Mouse (Mus musculus): ENCODE data around the gene Unc13c. TPM values are rescaled to one million over a fixed set of nuclear protein-coding genes. Genes with fewer than 3 reads are reported as not detected.

Gene Unc13c
- polyA plus RNA-seq, 1 experiment from 2014 or later, result 1.6 TPM

GRCm38 (mm10) chr9:73681580-73681979 is 287.2 kb downstream of the Unc13c start:
- peak; percentile 46; the same call in 1 of the 2 replicates for ATAC-seq (replicated peaks)

DNA sequence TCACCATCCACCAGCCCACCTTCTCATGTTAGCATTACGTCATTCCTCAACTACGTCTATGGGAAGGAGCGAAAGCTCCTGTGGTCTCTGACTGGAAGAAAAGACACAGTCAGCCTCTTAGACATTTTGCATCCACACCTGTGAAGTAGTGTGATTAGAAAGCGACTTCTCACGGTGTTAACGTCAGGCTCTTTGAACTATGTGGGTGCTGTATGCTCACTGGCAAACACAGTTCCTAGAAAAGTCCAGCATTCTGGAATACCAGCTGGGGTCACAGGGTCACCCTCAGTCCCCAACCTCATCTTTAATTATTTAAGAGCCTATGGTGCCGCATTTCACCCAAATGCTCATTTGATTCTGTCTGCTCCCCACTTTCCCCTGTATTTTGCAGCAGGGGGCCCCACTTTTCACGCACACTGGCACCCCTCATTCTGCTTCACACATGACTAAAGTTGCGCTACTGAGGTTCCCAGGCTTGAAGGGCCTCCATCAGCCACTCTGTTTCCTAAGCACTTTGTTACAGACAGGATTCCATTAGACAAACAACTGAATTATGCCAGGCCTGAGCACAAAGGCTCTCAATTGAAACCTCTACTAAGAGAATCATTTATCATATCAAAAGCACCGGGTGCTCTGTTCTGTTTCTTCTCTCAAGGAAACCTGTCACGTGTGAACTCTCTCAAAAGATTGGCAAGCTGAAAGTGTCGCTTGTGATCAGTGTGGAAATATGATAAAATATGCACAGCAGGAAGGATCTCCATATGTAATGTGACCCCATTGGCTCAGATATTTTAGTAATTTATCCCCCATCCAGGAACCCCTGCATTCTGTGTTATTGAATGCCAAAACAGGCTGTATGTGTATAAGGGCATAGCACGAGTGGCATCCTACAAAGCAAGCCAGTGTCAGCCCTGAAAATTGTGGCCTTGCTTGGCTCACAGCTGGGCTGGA is 287.9 kb downstream of the Unc13c start:
- peaks cover 12% of the 10 kb centered on the region for H3K4me1 ChIP-seq
- H3K27me3 ChIP-seq, result no peaks in the 10 kb centered on the region
- H3K36me3 ChIP-seq, result no peaks in the 10 kb centered on the region
- H3K27ac ChIP-seq (replicated peaks), result peak overlapping the region; percentile 63
- no peak overlapping the region for H3K4me3 ChIP-seq
- H3K9me3 ChIP-seq, result no peaks in the 10 kb centered on the region
- H3K9ac ChIP-seq (replicated peaks), result no peak overlapping the region
- H3K4me2 ChIP-seq (replicated peaks), result no peak overlapping the region
- 46% methylated on average over 13 of the region's 13 CpGs for WGBS
- ATAC-seq (replicated peaks), result peak; percentile 90

More at GRCm38 (mm10) chr9:73681580-73681979, 287.2 kb downstream of the Unc13c start:
- WGBS, result 83% methylated on average over 2 of the region's 2 CpGs
- no peak overlapping the region for H3K4me3 ChIP-seq
- H3K36me3 ChIP-seq, result no peaks in the 10 kb centered on the region
- no peak overlapping the region for H3K4me2 ChIP-seq (replicated peaks)
- H3K9me3 ChIP-seq, result no peaks in the 10 kb centered on the region
- H3K9ac ChIP-seq (replicated peaks), result no peak overlapping the region
- no peak overlapping the region for H3K27ac ChIP-seq (replicated peaks)
- H3K27me3 ChIP-seq, result no peaks in the 10 kb centered on the region
- H3K4me1 ChIP-seq, result peaks cover 12% of the 10 kb centered on the region

- H3K27me3 ChIP-seq, result no peaks in the 10 kb centered on the region
- no peak overlapping the region for H3K4me2 ChIP-seq (replicated peaks)
- H3K9me3 ChIP-seq, result no peaks in the 10 kb centered on the region
- no peak overlapping the region for H3K27ac ChIP-seq (replicated peaks)
- H3K4me1 ChIP-seq, result no peaks in the 10 kb centered on the region
- no peak for ATAC-seq (replicated peaks)
- no peaks in the 10 kb centered on the region for H3K36me3 ChIP-seq
- H3K4me3 ChIP-seq, result no peak overlapping the region
- H3K9ac ChIP-seq (replicated peaks), result no peak overlapping the region
- WGBS, result 63% methylated on average over 6 of the region's 6 CpGs
Observed at GRCm38 (mm10) chr9:73671656-73672212, 297.0 kb downstream of the Unc13c start.

DNA sequence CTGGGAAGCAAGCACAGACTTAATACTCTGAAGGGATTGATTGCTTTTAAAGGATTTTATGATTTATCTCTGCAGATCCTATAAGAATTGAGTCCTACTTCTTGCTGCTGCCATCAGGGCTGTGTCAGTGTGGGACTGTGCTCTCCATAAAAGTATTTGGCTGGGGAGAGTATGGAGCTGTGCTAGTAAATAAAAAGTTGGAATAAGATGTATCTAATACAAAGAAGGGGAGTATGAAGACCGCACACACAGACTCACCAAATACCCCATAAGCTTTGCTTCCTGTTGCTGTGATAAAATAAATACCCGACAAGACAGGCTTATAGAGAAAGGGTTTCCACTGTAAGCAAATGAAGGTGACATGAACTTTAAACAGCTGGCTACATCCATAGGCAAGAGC is 298.7 kb downstream of the Unc13c start:
- Histone ChIP-seq H3K36me3 (no peaks in the 10 kb centered on the region), H3K9ac (replicated peaks) (no peak overlapping the region), H3K4me2 (replicated peaks) (no peak overlapping the region), H3K4me3 (no peak overlapping the region), H3K4me1 (no peaks in the 10 kb centered on the region), H3K9me3 (no peaks in the 10 kb centered on the region), H3K27me3 (no peaks in the 10 kb centered on the region), H3K27ac (replicated peaks) (no peak overlapping the region)
- WGBS, result 89% methylated on average over 2 of the region's 2 CpGs
- no peak for ATAC-seq (replicated peaks)

- Histone ChIP-seq H3K9ac (replicated peaks) (no peak overlapping the region), H3K9me3 (no peaks in the 10 kb centered on the region)
Observed at GRCm38 (mm10) chr9:73662839-73663238, 305.9 kb downstream of the Unc13c start.

GRCm38 (mm10) chr9:73649088-73649487 is 319.7 kb downstream of the Unc13c start:
- no peak overlapping the region for H3K4me2 ChIP-seq (replicated peaks)
- no peaks in the 10 kb centered on the region for H3K27me3 ChIP-seq
- no peaks in the 10 kb centered on the region for H3K36me3 ChIP-seq
- H3K4me1 ChIP-seq, result no peaks in the 10 kb centered on the region
- WGBS, result 100% methylated on average over 1 of the region's 1 CpGs
- H3K9ac ChIP-seq (replicated peaks), result no peak overlapping the region
- H3K4me3 ChIP-seq, result no peak overlapping the region
- no peaks in the 10 kb centered on the region; the same call in 1 of the 2 replicates for H3K9me3 ChIP-seq
- ATAC-seq (replicated peaks), result no peak
- no peak overlapping the region for H3K27ac ChIP-seq (replicated peaks)

More at GRCm38 (mm10) chr9:73662839-73663238, 305.9 kb downstream of the Unc13c start:
- H3K27ac ChIP-seq (replicated peaks), result no peak overlapping the region
- no peaks in the 10 kb centered on the region for H3K4me1 ChIP-seq
- no peak for ATAC-seq (replicated peaks)
- no peak overlapping the region for H3K4me3 ChIP-seq
- H3K27me3 ChIP-seq, result no peaks in the 10 kb centered on the region
- WGBS, result 89% methylated on average over 7 of the region's 7 CpGs
- no peaks in the 10 kb centered on the region for H3K36me3 ChIP-seq
- no peak overlapping the region for H3K4me2 ChIP-seq (replicated peaks)

DNA sequence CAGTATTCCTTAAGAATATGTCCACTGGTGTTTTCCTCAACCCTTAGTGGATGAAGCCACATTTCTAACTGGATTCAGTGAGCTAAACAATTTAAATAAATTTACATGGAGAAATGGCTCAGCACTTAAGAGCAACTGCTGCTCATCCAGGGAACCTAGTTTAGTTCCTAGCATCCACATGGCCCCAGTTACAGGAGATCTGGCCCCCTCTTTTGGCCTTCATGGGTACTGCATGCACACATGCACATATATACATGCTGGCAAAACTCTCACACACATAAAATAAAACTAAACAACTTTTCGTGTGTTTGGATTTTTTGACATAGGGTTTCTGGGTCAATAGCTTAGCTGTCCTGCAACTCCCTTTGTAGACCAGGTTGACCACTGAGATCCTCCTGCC is 330.6 kb downstream of the Unc13c start:
- 91% methylated on average over 1 of the region's 1 CpGs for WGBS
- no peaks in the 10 kb centered on the region for H3K36me3 ChIP-seq
- H3K9me3 ChIP-seq, result no peaks in the 10 kb centered on the region
- H3K27ac ChIP-seq (replicated peaks), result no peak overlapping the region
- no peak overlapping the region for H3K4me3 ChIP-seq
- no peaks in the 10 kb centered on the region for H3K4me1 ChIP-seq
- no peaks in the 10 kb centered on the region for H3K27me3 ChIP-seq
- H3K4me2 ChIP-seq (replicated peaks), result no peak overlapping the region
- no peak overlapping the region for H3K9ac ChIP-seq (replicated peaks)
- ATAC-seq (replicated peaks), result no peak

GRCm38 (mm10) chr9:73625171-73625570 is 343.6 kb downstream of the Unc13c start:
- WGBS, result 62% methylated on average over 1 of the region's 1 CpGs

DNA sequence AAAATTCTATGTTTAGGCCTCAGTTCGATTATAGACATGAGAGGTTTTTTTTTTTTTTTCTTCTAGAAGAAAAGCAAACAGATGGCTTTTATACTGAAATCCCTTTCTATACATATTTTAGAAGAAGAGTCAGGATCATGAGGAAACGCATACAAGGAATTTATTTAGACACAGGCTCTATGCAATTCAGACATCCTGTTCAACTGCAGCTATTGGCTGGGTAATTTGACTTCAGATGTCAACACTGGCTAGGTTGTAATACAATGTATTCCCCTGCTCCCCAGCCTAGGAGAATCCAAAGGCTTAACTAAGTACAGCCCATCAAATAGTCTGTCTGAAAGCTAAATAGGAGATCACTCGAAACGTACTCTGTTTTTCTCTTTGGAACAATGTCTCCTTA is 355.9 kb downstream of the Unc13c start:
- Histone ChIP-seq H3K36me3 (no peaks in the 10 kb centered on the region), H3K9ac (replicated peaks) (no peak overlapping the region), H3K9me3 (no peaks in the 10 kb centered on the region), H3K4me1 (no peaks in the 10 kb centered on the region), H3K4me2 (replicated peaks) (no peak overlapping the region), H3K4me3 (no peak overlapping the region), H3K27me3 (no peaks in the 10 kb centered on the region), H3K27ac (replicated peaks) (no peak overlapping the region)
- WGBS, result 74% methylated on average over 4 of the region's 4 CpGs
- ATAC-seq (replicated peaks), result no peak

More at GRCm38 (mm10) chr9:73625171-73625570, 343.6 kb downstream of the Unc13c start:
- Histone ChIP-seq H3K4me2 (replicated peaks) (no peak overlapping the region), H3K27me3 (no peaks in the 10 kb centered on the region), H3K4me1 (no peaks in the 10 kb centered on the region), H3K27ac (replicated peaks) (no peak overlapping the region), H3K9ac (replicated peaks) (no peak overlapping the region), H3K4me3 (no peak overlapping the region), H3K36me3 (no peaks in the 10 kb centered on the region), H3K9me3 (no peaks in the 10 kb centered on the region)
- no peak for ATAC-seq (replicated peaks)

GRCm38 (mm10) chr9:73603921-73604320 is 364.8 kb downstream of the Unc13c start:
- Histone ChIP-seq H3K9ac (replicated peaks) (no peak overlapping the region), H3K36me3 (no peaks in the 10 kb centered on the region), H3K4me1 (no peaks in the 10 kb centered on the region), H3K9me3 (no peaks in the 10 kb centered on the region), H3K27ac (replicated peaks) (no peak overlapping the region), H3K4me3 (no peak overlapping the region), H3K27me3 (no peaks in the 10 kb centered on the region), H3K4me2 (replicated peaks) (no peak overlapping the region)
- 86% methylated on average over 1 of the region's 1 CpGs for WGBS
- no peak for ATAC-seq (replicated peaks)

- H3K27ac ChIP-seq (replicated peaks), result no peak overlapping the region
- WGBS, result 65% methylated on average over 4 of the region's 4 CpGs
- H3K9me3 ChIP-seq, result 0 out of 2 replicates have a peak, but pooled peaks cover 3% of the 10 kb centered on the region
- H3K4me2 ChIP-seq (replicated peaks), result no peak overlapping the region
- no peak for ATAC-seq (replicated peaks)
- H3K4me1 ChIP-seq, result peaks cover 4% of the 10 kb centered on the region; the same call in 1 of the 2 replicates
- H3K4me3 ChIP-seq, result no peak overlapping the region
- no peaks in the 10 kb centered on the region for H3K36me3 ChIP-seq
- no peaks in the 10 kb centered on the region for H3K27me3 ChIP-seq
- H3K9ac ChIP-seq (replicated peaks), result no peak overlapping the region
Observed at GRCm38 (mm10) chr9:73565558-73565957, 403.2 kb downstream of the Unc13c start.

- H3K36me3 ChIP-seq, result no peaks in the 10 kb centered on the region
- peaks cover 4% of the 10 kb centered on the region; the same call in 1 of the 2 replicates for H3K4me1 ChIP-seq
- H3K27me3 ChIP-seq, result no peaks in the 10 kb centered on the region
- WGBS, result 61% methylated on average over 5 of the region's 5 CpGs
- no peak overlapping the region for H3K9ac ChIP-seq (replicated peaks)
- no peak overlapping the region for H3K4me3 ChIP-seq
- H3K9me3 ChIP-seq, result no peaks in the 10 kb centered on the region
- no peak overlapping the region for H3K27ac ChIP-seq (replicated peaks)
- H3K4me2 ChIP-seq (replicated peaks), result no peak overlapping the region
- ATAC-seq (replicated peaks), result no peak
Observed at GRCm38 (mm10) chr9:73560037-73560436, 408.7 kb downstream of the Unc13c start.

Data from forebrain, embryonic 15.5 days (tissue).